Mouse (Mus musculus): Measurements from ENCODE around the gene Ifit3.
"Not testable (repeated sequence)": the region's sequence is repeated elsewhere in the genome, so short reads cannot be mapped to it uniquely, and the experiment has no call there.

DNA sequence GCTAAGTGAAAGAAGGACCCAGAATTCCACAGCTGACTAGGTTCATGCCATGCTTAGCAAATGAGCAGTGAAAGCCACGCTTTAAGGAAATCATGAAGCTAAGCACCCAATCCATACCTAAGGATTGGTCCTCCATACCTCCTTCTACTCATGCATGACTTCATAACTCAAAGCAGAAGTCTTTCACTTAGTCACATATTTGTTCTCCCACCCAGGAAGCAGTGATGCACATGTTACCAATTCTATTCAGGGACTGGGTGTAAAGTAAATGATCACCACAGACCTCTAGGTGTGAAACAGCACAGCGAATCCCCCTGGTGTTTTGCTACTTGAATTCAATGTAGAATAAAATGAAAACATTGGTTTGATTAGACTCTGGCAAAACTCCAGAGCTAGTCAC is 635 bp upstream of the Ifit3 start:
- TF ChIP-seq POLR2A (IDR thresholded peaks at IDR 0.05; ENCODE audit: low read depth, low read length); CTCF (IDR thresholded peaks at IDR 0.05; ENCODE audit: borderline replicate concordance, insufficient read depth, low read length): not testable (repeated sequence)

All from embryonic fibroblast, embryonic 13.5 days (primary cell).